Mouse (Mus musculus) ovary, postnatal 14 days (tissue): ENCODE data around the gene 9130213A22Rik.

Experiments used
- DNase-seq: peaks from one replicate; pipeline ENCODE4 v3.0.0; 2022; ENCODE audit warnings: low spot score

The 9130213A22Rik gene

DNA sequence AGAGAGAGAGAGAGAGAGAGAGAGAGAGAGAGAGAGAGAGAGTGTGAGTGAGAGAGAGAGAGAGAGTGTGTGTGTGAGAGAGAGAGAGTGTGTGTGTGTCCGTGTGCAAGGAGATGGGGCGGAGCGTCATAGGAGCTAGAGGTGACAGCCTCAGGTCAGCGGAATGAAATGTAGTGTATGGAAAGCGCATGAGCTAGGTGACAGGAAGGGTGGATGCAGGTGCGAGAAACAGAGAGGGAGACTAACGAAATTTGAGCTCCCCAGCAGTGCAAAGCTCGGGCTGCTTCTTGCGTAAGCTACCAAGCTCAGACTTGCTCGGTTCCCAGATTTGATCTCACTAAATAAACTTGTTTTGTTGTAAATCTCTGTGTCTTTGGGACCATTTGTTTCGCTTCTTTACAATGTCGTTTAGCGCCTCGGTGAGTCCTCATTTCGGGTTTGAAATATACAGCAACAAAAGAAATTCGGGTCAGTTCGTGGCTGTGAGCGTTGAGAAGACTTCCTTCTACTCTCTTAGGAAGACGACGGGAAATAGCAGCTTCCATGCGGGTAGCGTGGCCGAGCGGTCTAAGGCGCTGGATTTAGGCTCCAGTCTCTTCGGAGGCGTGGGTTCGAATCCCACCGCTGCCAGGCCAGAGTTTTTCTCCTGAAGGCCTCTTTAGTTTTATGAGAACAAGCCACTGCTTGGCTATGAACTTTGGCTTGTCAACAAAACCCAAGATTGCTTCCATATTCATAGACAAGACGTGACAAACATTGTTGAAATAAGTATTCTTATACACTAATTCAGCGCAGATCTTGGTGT, 1.5 kb upstream of the 9130213A22Rik start:
- DNase-seq: peak; percentile 88

DNA sequence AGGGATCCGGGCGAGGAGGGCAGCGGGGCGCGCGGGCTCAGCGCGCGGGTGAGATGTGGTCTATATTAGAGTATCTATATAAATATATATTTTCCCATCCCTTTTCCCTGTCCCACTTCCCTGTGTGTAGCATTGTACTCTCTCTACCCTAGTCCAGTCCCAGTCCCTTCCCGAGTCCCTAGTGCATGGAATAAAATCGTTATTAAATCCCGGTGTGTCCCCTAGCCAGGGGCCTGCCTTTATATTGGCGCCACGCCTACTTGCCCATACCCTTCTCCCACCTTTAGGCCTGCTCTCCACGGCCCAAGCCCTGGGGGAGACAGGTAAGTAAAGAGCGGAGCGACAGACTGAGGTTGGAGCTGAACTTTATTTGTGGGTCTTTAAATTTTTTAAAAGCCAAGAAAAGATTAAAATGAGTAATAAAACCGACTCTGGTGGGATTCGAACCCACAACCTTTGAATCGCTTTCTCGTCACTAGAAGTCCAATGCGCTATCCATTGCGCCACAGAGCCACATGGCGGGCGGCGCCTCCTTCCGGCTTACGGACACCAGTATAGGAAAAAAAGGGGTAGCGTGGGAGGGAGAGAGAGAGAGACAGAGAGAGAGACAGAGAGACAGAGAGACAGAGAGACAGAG, 785 bp upstream of the 9130213A22Rik start:
- DNase-seq: peak; percentile 90

DNA sequence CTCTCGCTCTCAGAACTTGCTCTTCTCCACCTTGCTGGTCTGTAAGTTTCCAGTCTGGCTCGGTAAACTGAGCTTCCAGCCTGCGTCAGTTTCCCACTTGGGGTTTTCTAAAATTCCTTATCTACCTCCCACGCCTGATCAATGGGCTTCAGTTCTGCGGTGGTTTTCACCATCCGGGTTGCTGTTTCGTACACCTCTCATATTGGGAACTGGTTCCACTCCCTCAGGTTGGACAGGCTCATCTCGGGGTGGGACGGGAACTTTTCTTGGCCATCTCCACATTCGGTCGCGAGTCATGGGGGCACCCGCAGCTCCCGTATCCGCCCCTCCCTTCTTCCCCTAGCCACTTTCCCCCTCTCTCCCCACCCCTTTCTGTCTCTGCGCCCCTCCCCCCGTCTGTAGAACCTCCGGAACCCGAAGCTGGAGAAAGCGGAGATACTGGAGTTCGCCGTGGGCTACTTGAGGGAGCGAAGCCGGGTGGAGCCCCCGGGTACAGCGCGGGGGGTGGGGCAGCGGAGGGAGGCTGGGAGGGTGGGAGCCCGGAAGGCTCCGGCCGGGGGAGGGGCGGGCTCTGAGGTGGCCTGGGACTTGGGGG, 551 bp downstream of the 9130213A22Rik start:
- no peak for DNase-seq

DNA sequence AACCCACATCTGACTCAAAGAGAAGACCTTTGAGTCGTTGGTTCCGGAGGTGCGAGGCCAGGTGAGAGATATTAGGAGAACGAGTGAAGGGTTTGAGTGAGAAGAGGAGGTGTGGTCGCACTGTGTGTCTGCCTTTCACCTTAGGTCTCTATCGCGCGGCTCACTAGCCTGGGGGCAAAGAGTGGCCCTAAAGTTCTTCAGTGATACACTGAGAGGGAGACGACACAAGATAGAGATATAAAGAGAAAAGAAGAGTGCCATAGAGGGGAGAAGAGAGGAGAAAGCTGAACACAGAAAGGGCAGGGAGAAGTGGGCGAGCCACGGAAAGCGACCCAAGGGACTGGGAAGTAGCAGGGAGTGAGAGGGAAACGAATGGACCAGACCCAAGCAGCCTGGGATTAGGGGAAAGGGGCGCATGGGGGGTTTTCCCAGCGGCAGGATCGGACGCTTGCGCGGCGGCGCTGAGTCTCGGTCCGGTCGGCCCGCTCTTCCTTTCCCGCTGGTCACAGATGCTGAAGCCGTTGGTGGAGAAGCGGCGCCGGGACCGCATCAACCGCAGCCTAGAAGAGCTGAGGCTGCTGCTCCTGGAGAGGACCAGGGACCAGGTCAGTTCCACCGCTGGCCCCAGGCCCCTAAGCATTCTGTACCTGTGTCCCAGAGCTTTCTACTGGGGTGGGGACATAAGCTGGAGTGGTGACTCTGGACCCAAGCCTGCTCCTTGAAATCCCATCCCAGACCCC, 1.2 kb downstream of the 9130213A22Rik start:
- DNase-seq: no peak

DNA sequence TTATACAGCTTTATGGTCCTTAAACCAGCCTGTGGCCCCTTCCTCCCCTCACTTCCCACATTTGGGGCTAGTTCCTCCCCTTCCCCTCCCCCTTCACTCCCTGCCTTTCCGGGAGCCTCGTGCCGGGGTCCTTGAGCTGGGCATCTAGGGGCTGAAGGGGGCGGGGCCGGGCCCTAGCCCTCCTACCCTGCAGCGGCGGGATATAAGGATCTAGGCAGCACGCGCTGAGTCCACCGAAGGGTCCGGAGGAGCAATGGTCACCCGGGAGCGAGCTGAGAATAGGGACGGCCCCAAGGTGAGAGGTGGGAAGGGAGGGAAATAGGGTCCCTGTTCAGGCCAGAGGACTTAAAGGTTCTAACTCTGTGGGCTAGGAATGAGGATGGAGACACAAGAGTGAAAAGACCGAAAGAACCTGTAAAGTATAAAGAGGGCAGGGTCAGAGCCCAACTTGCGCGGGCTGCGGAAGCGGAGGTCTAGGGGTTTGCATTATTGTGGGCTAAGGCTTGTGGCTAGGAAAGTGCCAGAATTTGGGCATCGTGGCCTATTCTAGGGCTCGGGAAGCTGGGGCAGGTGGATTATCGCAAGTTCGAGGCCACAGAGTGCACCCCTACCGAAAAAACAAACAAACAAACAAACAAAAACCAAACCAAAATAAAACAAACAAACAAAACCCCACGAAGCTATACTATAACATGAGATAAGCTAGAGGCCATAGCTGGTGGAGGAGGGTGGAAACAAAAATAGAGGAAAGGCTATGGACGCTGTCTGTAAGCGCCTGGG, 2.0 kb downstream of the 9130213A22Rik start, which contains the start of gene Hes7:
Gene Hes7, plus strand, starts transcription at position 184 of the 780 bp plus-strand sequence.
- DNase-seq: no peak

DNA sequence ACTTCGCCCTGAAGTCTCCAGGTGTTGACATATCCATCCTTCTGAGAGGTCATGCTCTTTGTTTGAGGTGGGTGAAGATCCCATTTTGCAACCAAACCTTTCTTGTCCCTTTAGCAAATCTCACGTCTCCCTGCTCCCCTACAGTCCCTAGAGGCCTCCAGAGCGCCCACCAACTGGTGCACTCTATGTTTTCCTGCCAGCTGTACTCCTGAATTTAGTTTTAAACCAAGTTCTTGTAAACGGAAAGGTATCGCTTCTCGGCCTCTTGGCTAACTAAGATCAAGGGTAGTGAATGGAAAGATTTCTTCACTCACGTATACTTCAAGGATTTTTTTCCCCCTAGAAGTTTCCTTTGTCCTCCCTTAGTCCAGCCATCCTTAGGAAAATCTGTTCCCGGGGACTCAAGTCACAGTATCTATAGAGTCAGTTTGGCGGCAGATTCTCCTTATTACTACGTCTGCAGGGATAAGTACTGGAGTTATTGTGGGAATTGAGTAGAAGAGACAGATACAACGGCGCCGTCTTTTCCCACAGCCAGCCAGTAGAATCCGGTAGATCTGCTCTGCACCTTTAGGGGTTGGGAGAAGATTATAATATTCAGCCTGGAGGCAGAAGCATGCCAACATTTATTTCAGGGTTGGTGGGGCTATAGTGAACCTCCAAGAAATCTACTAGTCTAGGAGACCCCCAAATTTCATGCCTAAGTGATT, 2.8 kb downstream of the 9130213A22Rik start:
- DNase-seq: no peak

DNA sequence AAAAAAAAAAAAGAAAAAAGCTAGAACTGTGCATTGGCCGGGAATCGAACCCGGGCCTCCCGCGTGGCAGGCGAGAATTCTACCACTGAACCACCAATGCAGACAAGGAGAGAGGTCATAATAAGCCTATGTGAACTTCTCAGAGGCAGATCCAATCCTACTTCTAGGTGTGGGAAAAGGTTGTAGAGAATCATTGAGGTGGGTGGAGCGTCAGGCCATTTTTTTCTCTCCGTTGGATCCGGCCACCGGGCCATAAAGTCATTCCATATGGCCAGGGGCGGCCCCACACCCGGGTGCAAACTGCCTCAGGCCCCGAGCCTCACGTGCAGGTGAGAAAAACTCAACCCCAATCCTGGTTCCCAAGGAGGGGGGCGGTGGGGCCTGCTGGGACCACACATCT, 3.6 kb downstream of the 9130213A22Rik start:
- DNase-seq: peak; percentile 95

DNA sequence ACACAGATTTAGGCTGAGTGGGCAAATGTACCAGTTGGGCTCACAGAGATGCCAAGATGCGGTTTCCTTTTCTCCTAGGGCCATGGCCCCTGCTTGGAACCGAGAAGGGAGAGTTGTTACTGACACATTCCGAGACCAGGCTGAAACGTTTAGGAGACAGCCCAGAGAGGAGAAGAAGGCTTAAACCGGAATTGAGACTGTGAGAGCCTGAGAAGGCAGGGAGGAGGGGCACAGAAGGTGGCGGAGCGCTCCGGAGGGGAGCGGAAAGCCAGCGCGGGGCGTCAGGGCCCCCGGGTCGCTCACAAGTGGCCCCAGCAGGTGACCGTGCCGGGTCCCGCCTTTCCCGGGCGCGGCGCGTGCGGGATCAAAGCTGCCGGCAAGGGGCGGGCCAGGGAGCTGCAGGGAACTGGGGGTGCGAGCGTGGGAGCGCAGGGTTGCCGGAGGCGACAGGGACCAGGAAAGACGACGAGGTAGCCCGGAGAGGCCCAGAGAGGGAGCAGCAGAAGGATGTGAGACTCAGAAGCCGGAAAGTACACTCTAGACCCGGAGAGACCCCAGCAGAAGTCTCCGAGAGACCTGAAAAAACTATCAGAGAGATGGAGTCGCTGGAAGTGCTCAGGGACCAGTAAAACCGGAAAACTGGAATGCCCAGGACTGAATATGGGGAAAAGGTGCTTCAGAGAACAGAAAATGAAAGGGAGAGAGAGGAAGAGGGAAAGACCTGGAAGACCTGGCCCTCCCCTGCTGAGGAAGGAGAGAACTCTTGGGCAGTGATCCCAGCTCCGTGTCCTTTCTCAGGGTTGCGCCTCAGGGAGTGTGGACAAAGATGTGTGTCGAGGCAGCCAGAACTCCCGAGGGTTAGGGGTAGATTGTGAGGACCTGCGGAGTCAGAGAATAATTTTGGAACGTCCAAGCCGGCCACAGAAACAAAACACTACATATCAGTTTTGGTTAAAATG, 4.4 kb downstream of the 9130213A22Rik start:
- DNase-seq: peak; percentile 51

DNA sequence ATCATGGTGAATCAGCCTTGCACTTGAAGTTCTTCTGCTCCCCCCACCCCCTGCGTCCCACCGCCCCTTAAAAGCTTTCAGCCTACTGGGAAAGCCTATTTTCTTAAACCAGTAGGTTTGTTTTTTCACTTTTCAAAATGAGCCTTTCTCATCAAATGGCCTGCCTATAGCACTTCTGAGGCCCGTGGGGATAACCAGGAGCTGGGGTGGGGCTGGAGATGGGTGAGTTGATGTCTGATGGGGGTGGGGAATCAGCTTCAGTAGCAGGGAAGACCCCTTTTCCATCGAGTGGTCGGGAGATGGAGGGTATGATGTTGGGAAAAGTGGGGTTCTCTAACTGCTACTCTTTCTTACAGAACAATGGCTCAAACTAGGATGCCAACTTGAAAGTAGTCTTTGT, 5.5 kb downstream of the 9130213A22Rik start:
- no peak for DNase-seq

DNA sequence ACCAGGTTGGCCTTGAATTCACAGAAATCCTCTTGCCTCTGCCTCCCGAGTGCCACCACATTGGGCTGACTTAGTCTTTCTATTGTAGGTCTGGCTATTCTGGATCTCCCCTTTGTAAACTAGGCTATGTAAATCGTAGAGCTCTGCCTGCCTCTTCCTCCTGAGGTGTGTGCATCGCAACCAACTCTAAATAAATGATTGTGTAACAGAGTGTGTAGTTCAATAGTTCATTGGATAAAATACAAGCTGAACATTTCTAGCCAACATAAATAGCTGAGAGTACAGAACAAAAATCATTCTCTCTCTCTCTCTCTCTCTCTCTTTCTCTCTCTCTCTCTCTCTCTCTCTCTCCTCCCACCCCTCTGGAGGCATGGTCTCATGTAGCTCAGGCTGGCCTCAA, 7.8 kb downstream of the 9130213A22Rik start:
- DNase-seq: no peak

DNA sequence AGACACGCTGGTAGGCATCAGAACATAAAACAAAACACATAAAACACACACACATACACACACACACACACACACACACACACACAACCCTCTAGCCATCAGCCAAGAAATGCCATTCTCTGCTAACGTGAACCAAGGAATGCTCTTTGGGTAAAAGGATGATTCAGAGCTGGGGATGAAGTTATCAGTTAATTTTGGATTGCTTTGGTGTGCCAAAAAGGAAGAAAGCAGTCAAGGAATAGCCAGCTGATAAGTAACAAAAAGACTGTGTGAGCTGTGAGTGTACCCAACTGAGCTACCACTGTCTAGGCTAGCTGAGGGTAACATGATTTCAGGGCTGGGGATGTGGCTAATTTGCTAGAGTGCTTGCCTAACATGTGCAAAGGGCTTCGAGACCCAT, 8.4 kb downstream of the 9130213A22Rik start:
- DNase-seq: no peak

DNA sequence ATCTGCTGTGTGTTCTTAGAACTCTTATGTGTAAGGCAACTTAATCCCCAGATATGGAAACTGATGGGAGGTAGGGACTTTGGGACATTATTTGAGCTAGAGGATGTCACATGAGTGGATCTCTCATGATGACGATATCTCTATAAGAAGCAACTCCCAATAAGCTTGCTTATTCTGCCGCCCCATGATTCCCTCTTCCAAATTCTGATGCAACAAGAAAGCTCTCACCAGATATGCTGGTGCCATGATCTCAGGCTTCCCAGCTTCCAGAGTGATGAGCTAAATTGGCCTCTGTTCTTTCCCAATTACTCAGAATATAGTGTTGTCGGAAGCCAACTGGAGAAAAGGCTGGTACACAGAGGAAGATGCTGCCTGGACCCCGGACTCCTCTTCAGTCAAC, 10.5 kb downstream of the 9130213A22Rik start:
- no peak for DNase-seq

DNA sequence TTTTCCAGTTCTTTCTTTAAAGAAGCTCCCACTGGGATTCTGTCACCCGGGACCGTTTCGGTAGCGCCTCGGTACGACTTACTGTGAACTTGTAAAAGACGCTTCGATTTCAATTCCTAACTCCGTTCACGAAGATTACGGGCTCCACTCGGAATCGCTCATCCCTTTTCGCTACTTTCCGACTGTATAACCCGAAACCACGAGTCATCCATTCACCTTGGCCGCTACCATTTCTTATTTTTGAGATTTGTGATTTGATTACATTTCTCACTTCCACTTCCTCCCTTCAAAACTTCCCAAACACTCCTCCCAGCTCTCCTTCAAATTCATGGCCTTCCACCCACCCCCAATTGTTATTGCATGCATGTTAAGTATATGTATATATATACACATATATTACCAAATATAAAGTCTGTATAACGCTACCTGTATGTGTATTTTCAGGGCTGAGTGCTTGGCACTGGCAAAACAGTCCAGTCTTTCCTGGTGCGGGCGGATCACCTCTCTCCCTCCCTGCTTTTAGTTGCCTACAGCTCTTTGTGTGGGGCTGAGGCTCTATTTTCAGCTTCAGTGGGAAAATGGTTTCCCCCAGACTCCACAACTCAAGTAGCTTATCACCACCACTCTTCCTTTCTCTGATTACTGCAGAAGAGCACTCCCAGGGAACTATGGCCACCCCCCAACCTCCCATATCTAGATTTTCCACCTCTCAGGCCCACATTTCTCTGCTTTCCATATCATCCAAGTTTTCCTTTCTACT, 11.2 kb downstream of the 9130213A22Rik start:
- DNase-seq: no peak

DNA sequence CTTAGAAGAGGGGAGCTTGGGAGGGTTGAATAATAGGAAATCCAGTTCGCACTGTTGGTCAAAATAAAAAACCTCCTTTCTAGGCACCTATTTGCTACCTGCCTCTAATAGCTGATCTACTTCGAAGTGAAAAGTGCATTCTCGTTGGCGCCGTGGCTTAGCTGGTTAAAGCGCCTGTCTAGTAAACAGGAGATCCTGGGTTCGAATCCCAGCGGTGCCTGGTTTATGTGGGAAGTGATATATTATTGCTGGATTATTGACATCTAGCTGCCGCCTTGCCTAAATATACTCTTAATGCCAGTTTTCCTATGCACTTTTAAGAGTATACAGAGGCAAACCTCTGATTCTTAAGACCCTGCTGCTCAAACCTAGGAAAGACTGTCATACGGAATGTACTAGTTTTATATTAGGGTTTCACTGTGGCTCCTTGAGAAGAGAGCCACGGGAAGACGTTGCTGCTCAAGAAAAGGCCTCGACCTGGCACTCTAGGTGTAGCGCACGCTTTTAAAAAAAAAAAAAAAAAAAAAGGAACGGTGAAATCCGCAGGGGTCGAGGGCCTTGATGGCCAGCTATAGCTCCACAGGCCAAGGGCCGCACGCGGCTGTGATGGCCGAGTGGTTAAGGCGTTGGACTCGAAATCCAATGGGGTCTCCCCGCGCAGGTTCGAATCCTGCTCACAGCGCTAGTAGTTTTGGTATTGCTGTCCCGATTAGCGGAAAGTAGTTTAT, 11.9 kb downstream of the 9130213A22Rik start:
- peak; percentile 99 for DNase-seq

DNA sequence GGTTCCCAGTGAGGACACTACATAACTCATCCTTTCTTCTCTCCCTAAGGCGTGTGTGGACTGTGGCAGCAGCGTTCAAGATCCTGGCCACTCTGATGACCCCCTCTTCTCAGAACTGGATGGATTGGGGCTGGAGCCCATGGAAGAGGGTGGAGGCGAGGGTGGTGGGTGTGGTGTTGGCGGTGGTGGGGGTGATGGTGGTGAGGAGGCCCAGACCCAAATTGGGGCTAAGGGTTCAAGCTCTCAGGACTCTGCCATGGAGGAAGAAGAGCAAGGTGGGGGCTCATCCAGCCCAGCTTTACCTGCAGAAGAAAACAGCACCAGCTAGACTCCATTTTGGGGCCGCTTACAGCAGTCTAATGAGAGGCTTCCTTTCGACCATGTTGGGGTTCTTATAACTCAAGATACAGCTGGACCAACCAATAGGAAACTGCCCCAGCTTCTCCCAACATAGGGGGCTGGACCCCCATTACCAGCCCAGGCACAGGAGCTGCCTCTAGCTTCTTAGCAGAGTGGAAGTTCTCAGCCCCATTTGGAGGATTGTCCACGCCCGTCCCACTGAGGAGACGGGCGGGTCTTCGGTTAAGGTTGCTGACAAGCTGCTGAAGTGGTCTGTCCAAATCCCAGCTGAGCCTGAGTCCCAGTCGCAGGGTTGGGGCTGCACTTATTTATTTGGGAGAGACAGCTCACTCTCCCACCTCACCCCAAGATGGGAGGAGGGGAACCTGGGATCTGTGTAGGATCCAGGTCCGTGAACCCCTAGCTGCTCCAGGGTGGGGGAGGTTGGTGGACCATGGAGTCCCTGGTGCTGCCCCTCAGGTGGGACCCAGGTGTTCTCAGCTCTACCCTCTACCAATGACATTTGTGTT, 13.1 kb downstream of the 9130213A22Rik start:
- DNase-seq: no peak

DNA sequence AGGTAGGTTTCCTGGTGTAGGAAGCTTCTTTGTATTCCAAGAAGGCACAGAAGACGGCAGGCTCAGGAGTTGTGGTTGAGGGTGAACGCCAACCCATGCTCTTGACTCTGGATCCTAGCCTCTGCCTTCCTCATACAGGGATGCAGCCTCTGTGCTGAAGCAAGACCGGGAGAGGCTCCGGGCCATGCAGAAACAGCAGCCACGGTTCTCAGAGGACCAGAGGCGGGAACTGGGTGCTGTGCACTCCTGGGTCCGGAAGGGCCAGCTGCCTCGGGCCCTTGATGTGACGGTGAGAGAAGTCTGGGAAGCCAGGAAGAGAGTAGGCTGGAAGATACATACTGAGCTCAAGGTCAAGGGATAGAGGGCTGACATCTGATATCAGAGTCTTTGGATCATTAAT, 14.2 kb downstream of the 9130213A22Rik start:
- no peak for DNase-seq

DNA sequence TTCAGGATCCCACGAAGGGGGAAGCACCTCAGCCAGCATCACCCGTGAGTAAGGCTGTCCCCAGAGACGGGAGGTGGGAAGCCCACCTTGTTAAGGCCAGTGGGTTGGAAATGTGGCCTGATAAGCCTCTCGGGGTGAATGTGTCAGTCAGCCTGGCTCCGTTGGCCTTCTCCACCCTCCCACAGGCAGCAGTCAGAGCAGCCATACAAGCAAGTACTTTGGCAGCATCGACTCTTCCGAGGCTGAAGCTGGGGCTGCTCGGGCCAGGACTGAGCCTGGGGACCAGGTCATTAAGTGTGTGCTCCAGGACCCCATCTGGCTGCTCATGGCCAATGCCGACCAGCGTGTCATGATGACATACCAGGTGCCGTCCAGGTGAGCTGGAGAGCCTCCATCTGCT, 14.7 kb downstream of the 9130213A22Rik start:
- DNase-seq: no peak
